Mouse (Mus musculus) cortical plate, adult 2 months (tissue): ENCODE measurements around the gene 4933434E20Rik.

Experiments
- CTCF ChIP-seq: fragments of 200-500 bp; IDR thresholded peaks from 2 replicates; pipeline ENCODE4 v1.5.1; 2011; ENCODE audit warnings: mild to moderate bottlenecking, control low read depth, low read length; ENCODE audit not compliant: insufficient read depth; ENCODE audit errors: extremely low read depth
- POLR2A ChIP-seq: fragments of 200-500 bp; IDR thresholded peaks from 2 replicates; pipeline ENCODE4 v1.6.1; 2011; ENCODE audit warnings: mild to moderate bottlenecking, low read length, control low read depth; ENCODE audit not compliant: insufficient read depth; ENCODE audit errors: extremely low read depth

GRCm38 (mm10) chr3:90086068-90086467 is 34.6 kb downstream of the 4933434E20Rik start:
- TF ChIP-seq POLR2A = no peak
- no peak for TF ChIP-seq CTCF
